Mouse (Mus musculus) thymus, postnatal 10 days (tissue): ENCODE measurements around the gene Fbn1.

Source experiments
- DNase-seq, 2 experiments: peaks; one replicate each; pipeline ENCODE4 v3.0.0; 2021; ENCODE audit warnings: low spot score in 2 of 2

The Fbn1 gene

DNA sequence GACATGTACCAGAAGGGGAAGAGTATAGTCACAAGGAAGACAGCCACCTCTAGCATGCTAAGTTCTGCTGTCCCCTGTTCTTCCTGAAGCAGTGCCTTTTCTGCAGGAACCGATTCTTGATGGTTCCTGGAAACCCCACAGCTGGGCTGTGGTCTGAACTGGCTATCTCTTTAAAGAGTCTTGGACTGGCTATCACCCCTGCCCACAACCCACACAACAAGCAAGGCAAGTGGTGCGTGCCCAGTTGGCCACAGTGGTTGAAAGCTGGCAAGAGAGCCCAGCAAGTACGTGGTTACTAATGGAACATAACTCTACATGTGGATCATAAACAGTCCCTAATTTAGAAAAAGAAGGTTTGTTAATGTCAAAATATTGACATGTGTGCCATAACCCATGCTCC is 170.6 kb downstream of the Fbn1 start:
- DNase-seq = no peak

GRCm38 (mm10) chr2:125335206-125335605 is 172.6 kb downstream of the Fbn1 start:
- no peak for DNase-seq

- no peak for DNase-seq
Measured at GRCm38 (mm10) chr2:125334163-125334562, 173.6 kb downstream of the Fbn1 start.

GRCm38 (mm10) chr2:125331581-125331980 is 176.2 kb downstream of the Fbn1 start:
- no peak for DNase-seq

- no peak for DNase-seq
Measured at GRCm38 (mm10) chr2:125330506-125330905, 177.3 kb downstream of the Fbn1 start.

GRCm38 (mm10) chr2:125325125-125325855 is 182.5 kb downstream of the Fbn1 start:
- DNase-seq = no peak

DNA sequence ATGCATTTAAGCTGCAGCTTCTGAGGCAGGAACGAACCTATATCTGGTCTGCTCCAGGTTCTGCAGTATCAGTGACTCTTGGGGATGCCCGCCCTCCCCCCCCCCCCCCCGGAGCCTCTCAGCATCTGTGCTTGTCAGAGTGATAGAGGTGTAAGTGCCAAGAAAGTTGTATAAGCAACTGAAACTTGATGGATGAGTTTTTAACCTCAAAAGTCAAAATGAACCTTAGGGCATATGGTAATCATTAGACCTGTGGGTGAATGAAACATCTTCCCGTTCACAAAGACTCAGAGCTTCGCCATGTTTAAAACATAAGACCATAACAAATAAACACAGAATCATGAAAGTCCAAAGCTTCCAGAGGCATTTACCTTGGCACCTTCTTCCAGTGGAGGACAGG is 183.3 kb downstream of the Fbn1 start:
- no peak for DNase-seq

DNA sequence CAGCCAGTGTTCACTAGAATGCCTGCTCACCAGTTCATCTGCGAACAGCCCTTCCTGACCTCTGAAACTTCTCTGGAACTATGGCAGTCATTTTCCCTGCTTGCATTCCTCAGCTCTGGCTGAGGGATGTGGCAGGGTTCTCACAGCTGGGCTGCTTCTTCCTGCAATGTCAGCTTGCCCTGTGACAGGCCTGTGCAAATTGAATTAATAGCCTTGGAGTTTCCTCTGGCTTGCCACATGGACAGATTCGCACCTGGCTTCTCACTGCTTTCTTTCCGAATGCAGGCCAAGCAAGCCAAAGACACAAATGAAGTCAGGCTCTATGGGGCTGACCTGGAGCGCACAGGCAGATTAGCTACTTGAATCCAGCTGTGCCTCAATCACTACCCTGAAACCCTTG is 184.4 kb downstream of the Fbn1 start:
- no peak for DNase-seq

GRCm38 (mm10) chr2:125322581-125322980 is 185.2 kb downstream of the Fbn1 start:
- no peak for DNase-seq

DNA sequence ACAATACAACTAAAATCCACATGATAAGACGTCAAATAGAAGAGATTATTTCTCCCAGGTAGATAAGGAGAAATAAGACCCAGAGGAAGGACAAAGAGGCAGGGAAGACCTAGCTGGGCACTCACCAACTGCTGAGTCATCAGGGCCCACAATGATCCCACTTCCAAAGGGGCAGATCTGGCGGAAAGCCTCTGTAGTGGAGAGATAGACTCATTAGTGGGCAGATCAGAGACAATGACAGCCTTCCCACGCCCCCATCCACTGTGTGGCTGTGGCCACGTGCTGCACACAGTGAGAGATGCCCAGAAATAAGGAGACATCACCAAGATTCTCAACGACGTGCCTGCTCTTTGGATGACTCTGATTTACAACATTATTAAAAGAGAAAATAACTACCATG is 186.7 kb downstream of the Fbn1 start:
- no peak for DNase-seq

DNA sequence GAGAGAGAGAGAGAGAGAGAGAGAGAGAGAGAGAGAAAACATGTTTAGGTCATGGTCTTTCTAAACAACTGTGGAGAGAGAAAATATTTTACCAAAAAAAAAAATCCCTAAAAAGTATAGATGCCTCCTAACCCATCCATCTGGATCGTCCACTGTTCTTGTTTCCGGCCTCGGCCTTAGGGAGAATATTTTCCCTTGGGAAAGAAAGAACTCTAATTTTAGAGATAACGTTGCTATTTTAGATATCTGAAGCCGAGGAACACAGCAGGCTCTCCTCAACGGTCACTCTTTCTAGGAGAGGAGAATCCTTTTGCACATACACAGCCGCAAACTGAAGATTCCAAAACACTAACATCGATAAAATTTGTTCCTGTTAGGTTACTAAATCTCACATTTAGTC is 188.1 kb downstream of the Fbn1 start:
- no peak for DNase-seq

- no peak for DNase-seq
Measured at GRCm38 (mm10) chr2:125318371-125319061, 189.3 kb downstream of the Fbn1 start.

DNA sequence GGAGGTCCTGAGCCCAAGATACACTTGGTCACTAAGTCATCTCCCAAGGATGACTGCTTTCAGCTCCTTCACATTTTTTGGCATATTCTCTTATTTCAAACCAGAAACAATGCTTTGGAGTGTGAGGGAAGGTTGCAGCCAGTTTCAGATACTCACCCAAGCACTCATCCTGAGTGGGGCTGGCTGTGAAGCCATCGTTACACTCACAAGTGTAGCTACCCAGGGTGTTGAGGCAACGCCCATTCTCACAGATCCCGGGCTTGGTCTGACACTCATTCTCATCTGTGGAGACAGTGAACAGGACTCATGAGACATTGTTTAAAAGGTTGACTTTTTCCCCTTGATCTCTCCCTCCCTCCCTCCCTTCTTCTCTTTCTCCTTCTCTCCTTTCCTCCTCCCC is 192.6 kb downstream of the Fbn1 start:
- no peak for DNase-seq

DNA sequence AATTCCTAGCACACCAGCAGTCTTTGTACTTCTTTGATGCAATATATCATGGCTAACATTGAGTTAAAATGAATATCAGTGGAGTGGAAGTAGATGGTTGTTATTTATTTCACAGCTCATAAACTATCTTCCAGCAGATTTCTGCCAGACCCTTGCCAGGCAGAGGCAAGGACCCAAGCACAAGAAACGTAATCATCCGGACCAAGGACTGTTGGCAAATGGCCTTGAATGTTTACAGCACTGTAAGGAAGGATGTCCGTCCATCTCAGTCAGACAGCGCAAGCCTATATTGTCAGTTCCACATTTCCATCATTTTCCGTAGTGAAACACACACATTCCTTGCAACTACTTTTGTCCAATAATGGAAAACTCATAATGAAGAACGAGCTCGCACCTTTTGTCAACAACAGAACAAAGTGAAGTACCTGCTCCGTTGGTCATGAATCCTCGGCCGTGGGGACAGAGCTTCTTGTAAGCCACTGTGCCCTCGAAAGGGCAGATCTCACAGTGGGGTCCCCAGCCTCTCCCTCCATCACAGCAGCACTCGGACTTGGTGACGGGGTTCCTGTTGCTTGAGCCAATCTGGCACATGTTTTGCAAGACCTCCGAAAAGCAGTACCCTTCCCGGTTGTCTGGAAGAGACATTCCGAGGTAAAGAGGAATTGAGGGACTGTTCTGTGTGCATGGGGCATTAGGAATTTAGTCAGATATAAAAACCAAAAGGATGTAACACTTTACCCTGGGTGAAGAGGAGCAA is 193.4 kb downstream of the Fbn1 start:
- DNase-seq = no peak

DNA sequence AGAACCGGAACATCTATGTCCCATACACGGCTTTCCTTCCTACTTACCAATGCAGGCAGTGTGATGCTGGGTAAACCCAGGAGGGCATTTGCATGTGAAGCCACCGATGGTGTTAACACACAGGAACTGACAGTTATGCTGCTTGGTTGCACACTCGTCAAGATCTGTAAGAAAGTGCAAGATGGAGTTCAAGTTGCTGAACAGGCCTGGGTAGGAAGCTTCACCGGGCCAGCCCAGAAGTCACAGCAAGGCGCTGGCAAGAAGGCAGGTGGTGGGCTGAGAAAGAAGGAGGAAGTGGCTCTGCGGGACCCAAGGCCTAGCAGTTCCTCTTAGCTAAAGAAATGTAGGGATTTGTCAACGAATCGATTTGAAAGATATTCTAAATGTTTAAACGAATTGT is 198.1 kb downstream of the Fbn1 start:
- no peak for DNase-seq

GRCm38 (mm10) chr2:125305671-125306070 is 202.1 kb downstream of the Fbn1 start:
- no peak for DNase-seq

DNA sequence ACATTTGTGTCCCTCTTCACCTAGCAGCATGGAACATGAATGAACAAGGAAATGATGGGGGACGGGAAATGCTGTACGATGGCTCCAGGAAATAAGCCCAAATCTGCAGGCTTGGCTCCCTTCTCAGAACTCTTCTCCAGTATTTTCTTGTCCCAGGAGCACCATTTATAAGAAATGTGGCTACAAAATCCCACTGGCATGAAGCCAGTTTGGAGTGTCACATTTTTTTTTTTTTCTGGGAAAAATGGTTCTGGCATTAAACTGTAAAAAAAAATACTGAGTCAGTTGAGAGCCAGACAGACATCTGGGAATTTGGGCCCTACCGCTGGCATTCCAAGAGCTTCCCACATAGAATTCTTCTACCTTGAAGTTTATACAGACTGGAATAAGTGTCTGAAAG is 203.0 kb downstream of the Fbn1 start:
- no peak for DNase-seq

DNA sequence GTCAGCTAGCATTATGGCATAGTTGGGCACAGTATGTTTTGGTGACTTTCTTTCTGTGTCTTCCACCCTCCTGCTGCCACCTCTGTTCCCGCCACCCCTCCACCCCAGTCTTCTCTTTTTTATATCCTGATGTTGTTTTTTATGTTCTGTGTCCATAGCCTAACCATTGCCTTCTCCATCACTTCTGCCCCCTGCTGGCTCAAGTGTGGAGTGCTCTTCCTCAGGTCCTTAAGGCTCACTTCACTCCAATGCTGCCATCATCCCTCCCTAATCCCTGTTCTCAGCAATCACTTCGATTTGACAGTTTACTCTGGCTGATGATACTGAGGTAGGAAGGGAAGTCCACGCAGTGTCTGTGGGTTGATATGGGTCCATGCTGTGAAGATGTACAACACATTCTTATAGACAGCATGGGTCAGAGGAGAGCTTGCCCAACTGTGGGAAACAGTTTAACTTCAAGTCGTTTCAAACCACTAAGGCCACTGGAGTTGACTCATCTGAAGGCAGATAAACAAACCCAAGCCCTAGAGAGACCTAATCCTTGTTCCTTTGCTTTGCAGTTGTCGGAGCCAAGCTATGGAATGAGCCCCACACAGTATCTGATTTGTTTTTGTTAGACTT is 203.9 kb downstream of the Fbn1 start:
- peak in 1 of 2 experiments; percentile 6 for DNase-seq

- DNase-seq = no peak
Measured at GRCm38 (mm10) chr2:125302625-125302924, 205.2 kb downstream of the Fbn1 start.

DNA sequence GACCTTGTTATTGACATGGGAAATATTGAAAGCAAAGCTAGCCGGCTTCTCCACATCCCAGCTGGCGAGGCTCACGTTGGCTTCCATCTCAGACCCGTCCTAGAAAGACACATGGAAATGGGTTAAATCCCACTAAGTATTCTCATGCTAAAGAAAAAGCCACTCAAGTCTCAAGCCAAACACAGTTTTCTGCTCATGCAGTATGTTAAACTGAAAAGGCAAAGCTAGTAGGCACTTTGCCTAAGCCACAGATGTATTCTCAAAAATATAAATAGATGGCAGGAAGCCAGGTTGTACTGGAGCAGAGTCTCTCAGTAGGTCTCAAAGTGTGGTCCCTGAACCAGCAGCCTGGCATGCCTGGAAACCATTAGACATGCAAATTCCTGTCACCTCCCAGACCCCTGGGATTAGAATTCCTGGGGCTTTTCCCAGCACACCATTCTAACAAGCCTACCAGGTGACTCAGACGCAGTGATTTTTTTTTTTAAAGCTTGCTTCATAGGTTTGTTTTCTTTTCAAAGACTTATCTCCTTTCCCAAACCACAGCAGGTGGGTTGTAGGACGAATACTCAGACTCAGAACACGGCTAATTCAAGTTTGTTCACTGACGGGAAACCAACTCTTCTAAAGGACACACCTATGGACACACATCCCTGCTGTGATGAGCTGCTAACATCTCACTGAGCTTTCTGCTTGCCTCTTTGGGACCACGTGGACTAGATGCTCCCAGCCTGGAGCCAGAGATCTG is 205.7 kb downstream of the Fbn1 start:
- no peak for DNase-seq

DNA sequence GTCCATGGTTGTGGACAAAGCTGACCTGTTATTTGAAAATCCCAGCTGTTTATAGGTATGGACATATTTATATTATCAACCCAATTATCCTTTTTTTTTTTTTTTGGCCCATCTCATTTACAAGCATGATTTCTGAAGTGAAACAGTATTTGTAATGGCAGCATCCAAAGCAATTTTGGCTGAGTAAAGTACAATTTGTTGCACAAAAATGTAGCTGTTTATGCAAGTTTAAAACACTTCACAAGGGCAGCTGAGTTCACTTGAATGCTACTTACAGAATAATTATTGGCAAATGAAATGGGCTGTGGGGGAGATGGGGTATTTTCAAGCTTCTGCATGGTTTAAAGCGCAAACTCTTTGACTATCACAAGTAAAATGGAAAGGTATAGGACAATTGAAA is 209.0 kb downstream of the Fbn1 start:
- no peak for DNase-seq

DNA sequence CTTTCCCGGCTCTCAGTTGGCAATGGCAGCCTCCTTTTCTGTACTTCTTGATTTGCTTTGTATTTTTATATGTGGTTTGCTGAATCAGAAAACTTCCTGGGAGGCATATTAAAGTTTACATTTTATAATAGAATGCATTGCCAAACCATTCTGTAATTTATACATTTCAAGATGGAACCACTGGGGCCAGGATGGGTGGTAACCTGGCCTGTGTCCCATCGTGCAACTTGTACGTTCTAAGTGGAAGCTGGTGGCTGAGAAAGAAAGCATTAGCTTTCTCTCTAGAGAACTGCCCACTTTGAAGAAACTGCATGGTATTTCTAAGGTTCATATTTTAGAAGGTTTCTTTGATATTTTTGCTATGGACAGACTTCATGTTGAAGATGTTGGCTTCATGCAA is 212.3 kb downstream of the Fbn1 start:
- DNase-seq = no peak
